In the genomic region with DNA sequence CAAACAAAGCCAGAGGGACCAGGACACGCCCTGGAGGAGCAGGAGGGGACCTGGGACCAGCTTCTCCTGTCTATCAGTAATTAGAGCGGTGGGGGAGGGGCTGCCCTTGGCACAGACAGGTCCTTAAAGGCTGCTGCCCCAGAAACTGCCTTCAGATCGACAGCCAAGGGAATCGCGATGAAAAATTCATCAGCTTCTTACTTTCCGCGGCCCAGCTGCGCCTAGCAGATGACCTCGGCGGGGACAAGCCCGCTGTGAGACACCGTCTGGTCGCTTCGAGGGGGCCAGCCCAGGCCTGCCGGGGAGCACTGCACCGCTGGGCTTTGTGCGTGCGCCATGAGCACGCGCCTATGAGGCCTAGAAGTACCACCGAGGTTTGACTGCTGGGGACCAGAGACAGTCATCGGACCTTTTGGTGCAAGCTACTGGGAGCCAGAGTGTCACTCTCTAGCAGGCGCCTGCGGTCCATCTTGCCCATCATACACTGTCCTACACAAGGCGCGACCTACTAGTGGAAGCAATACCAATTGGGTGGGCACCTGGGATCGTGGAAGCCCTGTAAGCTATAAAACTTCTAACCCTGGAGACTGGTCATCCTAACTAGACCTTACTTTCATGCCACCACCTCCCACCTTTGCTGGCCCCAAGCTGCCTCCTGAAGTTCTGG, we compare ENCODE assay signal across 8 mouse cellular contexts. TPM values are rescaled to one million over a fixed set of nuclear protein-coding genes. Genes with fewer than 3 reads are reported as not detected.
DNase-seq lines count a peak whose midpoint lies in the region; ATAC-seq and TF ChIP-seq lines count a peak whose summit lies in the region.

No protein-coding gene starts in this region.

- intact Hi-C loops in left cerebral cortex, postnatal 14 days (cut with DNase I): loop anchor here (2.0 to 10.0 kb wide), 6 partner anchors 419 to 1294 kb away; a partner anchor contains a TSS

- 37% methylated on average over 27 of the region's 27 CpGs for whole genome bisulfite sequencing in kidney, adult 2 months
- 11% methylated on average over 27 of the region's 27 CpGs for WGBS in neural tube, embryonic 11.5 days

- no peaks in the 10 kb centered on the region for H3K9me3 ChIP-seq in neural tube, embryonic 11.5 days (ENCODE audit: control insufficient read depth, low read length)

- no peak overlapping the region for H3K4me3 ChIP-seq in kidney, adult 2 months (ENCODE audit: insufficient read depth, low read depth, low read length)
- peak overlapping the region; percentile 31 for H3K4me3 ChIP-seq in neural tube, embryonic 11.5 days (ENCODE audit: low read depth, low read length)

- TF ChIP-seq POLR2A in kidney, adult 2 months (IDR thresholded peaks at IDR 0.05; ENCODE audit: low read depth, low read length): no peak

- peak; percentile 76 for ATAC-seq in neural tube, embryonic 11.5 days (ENCODE audit: insufficient read depth, low FRiP score, low TSS enrichment)

- H3K4me2 ChIP-seq in neural tube, embryonic 11.5 days (ENCODE audit: low read depth): peak overlapping the region; percentile 68

- H3K27ac ChIP-seq in kidney, adult 2 months (ENCODE audit: insufficient read depth, low read depth, low read length): no peak overlapping the region
- peak overlapping the region; percentile 72 for H3K27ac ChIP-seq in neural tube, embryonic 11.5 days (ENCODE audit: low read depth, low read length)

- peak overlapping the region; percentile 61 for H3K9ac ChIP-seq in neural tube, embryonic 11.5 days (ENCODE audit: low read length)

- no peaks in the 10 kb centered on the region for H3K36me3 ChIP-seq in kidney, adult 2 months (ENCODE audit: control insufficient read depth, insufficient read depth, low read length)
- no peaks in the 10 kb centered on the region for H3K36me3 ChIP-seq in neural tube, embryonic 11.5 days (ENCODE audit: control insufficient read depth, insufficient read depth, low read length)

- H3K27me3 ChIP-seq in kidney, adult 2 months (replicated peaks; ENCODE audit: control insufficient read depth, insufficient read depth, low read length): no peaks in the 10 kb centered on the region
- no peaks in the 10 kb centered on the region for H3K27me3 ChIP-seq in neural tube, embryonic 11.5 days (ENCODE audit: control insufficient read depth, insufficient read depth, low read length)

- TF ChIP-seq CTCF in kidney, adult 2 months (conservative IDR thresholded peaks at IDR 0.05; ENCODE audit: insufficient read depth, insufficient read length, low read depth, low read length): no peak

- DNase-seq in kidney, postnatal 25 days: peak; percentile 16 to 30
- no peak for DNase-seq in kidney, adult 2 months
- DNase-seq in cerebellum, adult 8-10 months: peak; percentile 2
- DNase-seq in frontal cortex, postnatal 14 days (ENCODE audit: low spot score in 2 of 2): peak; percentile 35 to 57
- peak; percentile 49 to 60 for DNase-seq in left cerebral cortex, postnatal 14 days (ENCODE audit: low spot score in 2 of 2)
- DNase-seq in neural tube, embryonic 11.5 days (ENCODE audit: low spot score): peak; percentile 78
- DNase-seq in thymus, postnatal 36 days: peak; percentile 30 to 48
- no peak for DNase-seq in urinary bladder, postnatal 10 days (ENCODE audit: low spot score)

- H3K4me1 ChIP-seq in kidney, adult 2 months (ENCODE audit: control insufficient read depth, insufficient read depth, low read length): no peaks in the 10 kb centered on the region
- H3K4me1 ChIP-seq in neural tube, embryonic 11.5 days (ENCODE audit: control insufficient read depth, insufficient read depth, low read length): peaks cover 5% of the 10 kb centered on the region

RNA-seq across cellular contexts. Expression of a gene that starts 33.3 kb away (rescaled TPM):
- polyA plus RNA-seq in kidney, adult 2 months (2012; rRNA removed): 3.9 and 8.4 TPM in 2 replicates
- 1 to 10 TPM; 8.0 to 9.0 TPM for total RNA-seq in left cerebral cortex, postnatal 14 days (2021)
- 5.3 and 6.3 TPM in 2 replicates for polyA plus RNA-seq in neural tube, embryonic 11.5 days (2014; fragmentation: Nextera tagmentation; extraction: Ambion mirVana)

Comparison
In these comparisons a context has a peak if more than half of its experiments do, and no peak if none do; other contexts are left out.
1. DNase-seq: peak in kidney, postnatal 25 days (2 of 2), cerebellum, adult 8-10 months (single experiment), frontal cortex, postnatal 14 days (2 of 2), left cerebral cortex, postnatal 14 days (2 of 2), neural tube, embryonic 11.5 days (single experiment) and thymus, postnatal 36 days (2 of 2); none in kidney, adult 2 months (single experiment) and urinary bladder, postnatal 10 days (single experiment).